Mouse (Mus musculus): ENCODE measurements around the gene Rxra. TPM values are rescaled to one million over a fixed set of nuclear protein-coding genes. Genes with fewer than 3 reads are reported as not detected.
A peak's percentile ranks its signal among the peaks of the same experiment; 100 is the strongest.

The Rxra gene
- total RNA-seq, 2 experiments from 2014 or later = 24.4 to 25.4 TPM

- H3K4me3 ChIP-seq = peak overlapping the region; percentile 48
- peak overlapping the region; percentile 75 for H3K27ac ChIP-seq
- peak; percentile 60 to 63 for DNase-seq (ENCODE audit: extremely low spot score in 1 of 2, low spot score in 2 of 2)
- TF ChIP-seq CTCF (IDR thresholded peaks at IDR 0.05) = no peak
- intact Hi-C loops (cut with DNase I) = loop anchor here (5.0 kb wide), 1 partner anchor 124 kb away; no protein-coding TSS in a partner anchor
Observed at GRCm38 (mm10) chr2:27676478-27677325, 462 bp downstream of the Rxra start.

- peak overlapping the region; percentile 82 for H3K27ac ChIP-seq
- intact Hi-C loops (cut with DNase I) = loop anchor here (2.0 to 5.0 kb wide), 2 partner anchors 81 to 125 kb away; no protein-coding TSS in a partner anchor
- no peak for TF ChIP-seq CTCF (IDR thresholded peaks at IDR 0.05)
- H3K4me3 ChIP-seq = peak overlapping the region; percentile 58
- DNase-seq (ENCODE audit: extremely low spot score in 1 of 2, low spot score in 2 of 2) = peak; percentile 24 to 42
Observed at GRCm38 (mm10) chr2:27677411-27678310, 1.4 kb downstream of the Rxra start.

- no peak overlapping the region; the same call in 1 of the 2 replicates for H3K27ac ChIP-seq
- DNase-seq (ENCODE audit: extremely low spot score in 1 of 2, low spot score in 2 of 2) = no peak
- peak overlapping the region; percentile 58 for H3K4me3 ChIP-seq
- intact Hi-C loops (cut with DNase I) = loop anchor here (2.0 to 5.0 kb wide), 2 partner anchors 80 to 126 kb away; no protein-coding TSS in a partner anchor
- TF ChIP-seq CTCF (IDR thresholded peaks at IDR 0.05) = no peak
Observed at GRCm38 (mm10) chr2:27678331-27678730, 2.1 kb downstream of the Rxra start.

- DNase-seq (ENCODE audit: extremely low spot score in 1 of 2, low spot score in 2 of 2) = no peak
- H3K27ac ChIP-seq = 0 out of 2 replicates have a peak overlapping the region, but pooled peaks have one; percentile 28
- no peak for TF ChIP-seq CTCF (IDR thresholded peaks at IDR 0.05)
- intact Hi-C loops (cut with DNase I) = loop anchor here (2.0 to 5.0 kb wide), 2 partner anchors 80 to 127 kb away; no protein-coding TSS in a partner anchor
- no peak overlapping the region for H3K4me3 ChIP-seq
Observed at GRCm38 (mm10) chr2:27678836-27679480, 2.7 kb downstream of the Rxra start.

DNA sequence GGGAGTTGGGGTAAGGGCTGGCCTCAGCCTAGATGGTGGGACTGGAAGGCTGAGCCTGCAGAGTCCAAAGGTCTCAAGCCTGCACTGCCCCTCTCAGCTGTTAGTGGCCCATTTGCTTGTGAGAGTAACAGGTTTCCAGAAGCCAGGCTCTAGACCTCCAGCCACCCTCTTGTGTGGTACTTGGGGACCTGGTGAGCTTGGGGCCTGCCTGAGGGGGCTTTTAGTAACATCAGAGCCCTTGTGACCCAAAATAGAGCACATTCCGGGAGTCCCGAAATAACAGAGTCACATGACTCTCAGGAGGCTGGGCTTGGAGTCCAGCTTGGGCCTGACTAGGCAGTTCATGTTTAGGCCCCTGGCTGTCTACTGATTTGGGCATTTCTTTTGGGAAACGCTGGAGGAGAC is 3.4 kb downstream of the Rxra start:
- no peak overlapping the region for H3K27ac ChIP-seq
- no peak for TF ChIP-seq CTCF (IDR thresholded peaks at IDR 0.05)
- no peak overlapping the region for H3K4me3 ChIP-seq
- DNase-seq (ENCODE audit: extremely low spot score in 1 of 2, low spot score in 2 of 2) = no peak
- intact Hi-C loops (cut with DNase I) = loop anchor here (2.0 to 5.0 kb wide), 2 partner anchors 79 to 127 kb away; no protein-coding TSS in a partner anchor

GRCm38 (mm10) chr2:27680058-27680457 is 3.8 kb downstream of the Rxra start:
- DNase-seq (ENCODE audit: extremely low spot score in 1 of 2, low spot score in 2 of 2) = no peak
- no peak overlapping the region for H3K4me3 ChIP-seq
- no peak overlapping the region; the same call in 1 of the 2 replicates for H3K27ac ChIP-seq
- intact Hi-C loops (cut with DNase I) = no loop called here
- no peak for TF ChIP-seq CTCF (IDR thresholded peaks at IDR 0.05)

GRCm38 (mm10) chr2:27680595-27680994 is 4.4 kb downstream of the Rxra start:
- intact Hi-C loops (cut with DNase I) = no loop called here

GRCm38 (mm10) chr2:27681426-27681825 is 5.2 kb downstream of the Rxra start:
- Histone ChIP-seq H3K27ac (no peak overlapping the region), H3K4me3 (no peak overlapping the region)
- intact Hi-C loops (cut with DNase I) = no loop called here
- no peak for TF ChIP-seq CTCF (IDR thresholded peaks at IDR 0.05)
- DNase-seq (ENCODE audit: extremely low spot score in 1 of 2, low spot score in 2 of 2) = no peak

More at GRCm38 (mm10) chr2:27680595-27680994, 4.4 kb downstream of the Rxra start:
- Histone ChIP-seq H3K4me3 (no peak overlapping the region), H3K27ac (no peak overlapping the region)
- DNase-seq (ENCODE audit: extremely low spot score in 1 of 2, low spot score in 2 of 2) = no peak
- no peak for TF ChIP-seq CTCF (IDR thresholded peaks at IDR 0.05)

DNA sequence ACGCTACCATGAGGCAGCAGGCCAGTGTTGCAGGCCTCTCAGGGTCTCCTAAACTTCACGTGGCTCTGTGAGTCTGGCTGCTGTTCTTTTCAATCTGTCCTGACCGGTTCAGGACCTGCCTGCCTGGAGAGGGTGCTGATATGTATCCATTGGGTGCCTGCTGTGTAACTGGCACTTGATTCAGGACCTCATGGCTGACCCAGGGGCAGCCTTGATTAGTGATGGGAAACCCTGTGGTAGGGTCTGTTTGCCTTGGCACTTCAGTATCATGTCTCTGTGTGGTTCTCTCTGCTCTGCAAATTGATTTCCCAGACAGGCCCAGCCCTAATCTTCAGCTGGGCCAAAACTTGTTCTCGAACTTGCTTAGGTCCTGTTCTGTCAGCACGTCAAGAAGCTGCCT is 5.9 kb downstream of the Rxra start:
- H3K4me3 ChIP-seq = no peak overlapping the region
- DNase-seq (ENCODE audit: extremely low spot score in 1 of 2, low spot score in 2 of 2) = no peak
- no peak overlapping the region for H3K27ac ChIP-seq
- no peak for TF ChIP-seq CTCF (IDR thresholded peaks at IDR 0.05)
- intact Hi-C loops (cut with DNase I) = no loop called here

DNA sequence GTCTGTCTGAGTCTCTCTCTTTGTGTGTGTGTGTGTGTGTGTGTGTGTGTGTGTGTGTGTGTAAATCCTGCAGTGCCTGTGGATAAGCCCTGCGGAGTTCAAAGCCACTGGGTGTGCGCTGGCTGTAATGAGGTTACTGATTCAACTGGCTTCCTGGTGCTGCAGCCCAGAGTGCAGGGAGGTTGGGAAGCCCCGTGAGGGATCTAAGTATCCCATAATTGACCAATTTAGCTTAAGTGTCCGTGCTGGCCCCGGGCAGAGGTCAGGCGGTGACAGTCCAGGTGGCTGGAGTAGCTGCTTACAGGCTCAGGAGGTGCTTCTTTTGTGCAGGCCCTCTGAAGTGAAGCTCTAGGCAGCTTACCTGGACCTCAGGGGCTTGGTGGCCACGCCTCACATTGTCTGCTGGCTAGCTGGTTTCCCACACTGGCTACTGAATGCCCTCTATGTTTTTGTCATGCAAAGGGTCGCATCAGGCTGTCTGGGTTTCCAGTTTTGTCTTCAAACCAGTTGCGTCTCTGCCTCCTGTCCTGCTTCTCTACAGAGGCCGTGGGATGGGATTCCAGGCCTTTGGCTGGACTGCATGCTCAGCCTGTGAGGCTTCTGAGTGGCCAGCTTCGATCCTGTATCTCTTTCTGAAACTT is 7.9 kb downstream of the Rxra start:
- no peak for TF ChIP-seq CTCF (IDR thresholded peaks at IDR 0.05)
- no peak for DNase-seq (ENCODE audit: extremely low spot score in 1 of 2, low spot score in 2 of 2)
- Histone ChIP-seq H3K4me3 (no peak overlapping the region), H3K27ac (no peak overlapping the region)
- intact Hi-C loops (cut with DNase I) = no loop called here

GRCm38 (mm10) chr2:27685917-27686316 is 9.7 kb downstream of the Rxra start:
- no peak for DNase-seq (ENCODE audit: extremely low spot score in 1 of 2, low spot score in 2 of 2)
- TF ChIP-seq CTCF (IDR thresholded peaks at IDR 0.05) = no peak
- H3K27ac ChIP-seq = no peak overlapping the region
- intact Hi-C loops (cut with DNase I) = no loop called here
- no peak overlapping the region for H3K4me3 ChIP-seq
